In genomic region chr16:38044551-38044950, GRCm38 (mm10) we compare ENCODE assay signal across 11 mouse cellular contexts. TPM values are rescaled to one million over a fixed set of nuclear protein-coding genes. Genes with fewer than 3 reads are reported as not detected.
DNase-seq lines count a peak whose midpoint lies in the region; TF ChIP-seq lines count a peak whose summit lies in the region.
"Had no signal": no experiment of that assay in that cellular context is flagged by ENCODE, and none has a peak within 500 bp of the region (broad histone marks: within the 10 kb centered on the region; RNA-seq: fewer than 3 reads in every experiment).

No protein-coding gene starts in this region.

- TF ChIP-seq CTCF in cerebellum, adult 2 months (IDR thresholded peaks at IDR 0.05; ENCODE audit: borderline replicate concordance, insufficient read depth, low read depth, low read length), result no peak

- H3K4me3 ChIP-seq in cerebellum, adult 2 months (replicated peaks; ENCODE audit: insufficient read depth, low read depth, low read length), result no peak overlapping the region
- H3K4me3 ChIP-seq: heart, adult 2 months; liver, embryonic 13.5 days had no signal

- H3K27ac ChIP-seq in cerebellum, adult 2 months (ENCODE audit: insufficient read depth, low read length), result no peak overlapping the region
- H3K27ac ChIP-seq: heart, adult 2 months; liver, embryonic 13.5 days; stomach, postnatal 0 days had no signal

- H3K27me3 ChIP-seq in cerebellum, adult 2 months (ENCODE audit: control insufficient read depth, insufficient read depth, low read length), result no peaks in the 10 kb centered on the region
- H3K27me3 ChIP-seq: liver, embryonic 13.5 days had no signal

- no peak for TF ChIP-seq POLR2A in cerebellum, adult 2 months (IDR thresholded peaks at IDR 0.05; ENCODE audit: borderline replicate concordance, insufficient read depth, low read length)

- peak; percentile 5 to 6 for DNase-seq in left cerebral cortex, adult 18-20 months (ENCODE audit: low spot score in 2 of 2)
- no peak for DNase-seq in left cerebral cortex, adult 8-10 months (ENCODE audit: low spot score in 2 of 2)
- peak; percentile 58 to 87 for DNase-seq in cerebellum, adult 2 months
- peak; percentile 38 to 77 for DNase-seq in layer of hippocampus, adult 18-20 months (ENCODE audit: low spot score in 2 of 2)
- peak; percentile 45 for DNase-seq in telencephalon, adult 2 months (ENCODE audit: low read depth, low spot score)
- no peak for DNase-seq in embryo, embryonic 9.5 days (ENCODE audit: extremely low spot score)
- no peak for DNase-seq in embryo, embryonic 10.5 days (ENCODE audit: low spot score)
- DNase-seq: kidney, postnatal 4 days; liver, embryonic 13.5 days had no signal

- WGBS in cerebellum, adult 2 months, result 7% methylated on average over 5 of the region's 5 CpGs

- H3K4me1 ChIP-seq in cerebellum, adult 2 months (ENCODE audit: control insufficient read depth, insufficient read depth, low read length), result no peaks in the 10 kb centered on the region
- H3K4me1 ChIP-seq: liver, embryonic 13.5 days had no signal

RNA-seq across cellular contexts. Expression of gene Gsk3b, which starts 44.2 kb away (rescaled TPM):
- total RNA-seq in left cerebral cortex, adult 18-20 months (2021), result 100 to 1,000 TPM; 172 TPM
- 100 to 1,000 TPM; 168 to 185 (median 177) TPM for total RNA-seq in left cerebral cortex, adult 8-10 months (2022)
- polyA plus RNA-seq in cerebellum, adult 2 months (2012; rRNA removed), result 46.3 and 48.7 TPM in 2 replicates
- total RNA-seq in layer of hippocampus, adult 18-20 months (2021), result 100 to 1,000 TPM; 145 to 146 TPM

Comparison
In these comparisons a context has a peak if more than half of its experiments do, and no peak if none do; other contexts are left out.
1. DNase-seq: peak in left cerebral cortex, adult 18-20 months (2 of 2), cerebellum, adult 2 months (2 of 2), layer of hippocampus, adult 18-20 months (2 of 2) and telencephalon, adult 2 months (single experiment); none in left cerebral cortex, adult 8-10 months (0 of 2), embryo, embryonic 9.5 days (single experiment) and embryo, embryonic 10.5 days (single experiment).